Mouse (Mus musculus) megakaryocyte, adult 5-6 weeks (primary cell): Measurements from ENCODE around the gene Coa3. TPM values are rescaled to one million over a fixed set of nuclear protein-coding genes. Genes with fewer than 3 reads are reported as not detected.

Source experiments
- ATAC-seq: 2 replicates; pipeline ENCODE4 v1.8.0; 2016; ENCODE audit warnings: mild to moderate bottlenecking, inconsistent platforms; ENCODE audit not compliant: poor library complexity, severe bottlenecking
- total RNA-seq, 2 experiments: library from RNA; stranded (forward) in 1 of 2; stranded (reverse) in 1 of 2; fragments of 153-499, 151-499 nt in 1 of 2; fragments of 221-1000, 200-1000 nt in 1 of 2; gene quantifications; 2 replicates each; pipeline versions ENCODE4 v1.2.3 to v1.2.4; 2015 to 2017

Gene Coa3
- total RNA-seq, 2 experiments from 2014 or later = 33.6 to 69.8 TPM

DNA sequence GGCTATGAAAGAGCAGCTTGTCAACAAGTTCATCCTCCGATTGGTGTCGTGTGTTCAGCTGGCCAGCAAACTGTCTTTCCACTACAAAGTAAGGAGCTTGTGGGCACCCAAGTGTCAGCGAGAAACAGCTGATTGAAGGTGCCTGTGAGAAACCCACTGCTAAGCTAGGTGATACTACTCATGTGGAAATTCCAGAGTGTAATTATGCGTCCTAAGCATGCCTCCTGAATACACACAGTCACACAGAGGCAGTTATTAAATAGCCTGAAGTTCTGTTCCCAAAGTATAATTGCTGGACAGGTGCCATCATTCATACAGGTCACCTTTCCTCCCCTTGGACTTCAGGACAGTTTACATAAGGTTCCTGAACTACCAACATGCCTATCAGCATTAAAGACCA lies 4.9 kb upstream of the Coa3 start:
- ATAC-seq = no peak

DNA sequence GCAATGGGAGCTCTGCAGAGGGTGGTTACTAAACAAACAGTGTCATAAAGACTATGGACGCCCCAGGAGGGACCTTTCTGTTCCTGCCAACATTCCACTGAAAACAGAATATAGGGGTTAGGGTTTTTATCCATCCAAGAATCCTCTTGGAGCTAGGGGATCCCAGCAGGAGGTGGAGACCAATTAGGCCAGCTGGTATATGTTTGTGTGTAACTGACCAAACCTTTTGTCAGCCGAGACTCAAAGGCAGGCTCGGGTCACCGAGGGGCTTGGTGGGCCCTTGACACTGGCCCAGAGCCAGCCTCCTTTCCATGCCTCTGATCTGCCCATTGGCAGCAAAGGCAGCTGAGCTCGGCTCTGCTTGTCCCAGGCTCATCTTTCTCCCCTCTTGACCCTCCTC lies 4.0 kb upstream of the Coa3 start:
- no peak for ATAC-seq

DNA sequence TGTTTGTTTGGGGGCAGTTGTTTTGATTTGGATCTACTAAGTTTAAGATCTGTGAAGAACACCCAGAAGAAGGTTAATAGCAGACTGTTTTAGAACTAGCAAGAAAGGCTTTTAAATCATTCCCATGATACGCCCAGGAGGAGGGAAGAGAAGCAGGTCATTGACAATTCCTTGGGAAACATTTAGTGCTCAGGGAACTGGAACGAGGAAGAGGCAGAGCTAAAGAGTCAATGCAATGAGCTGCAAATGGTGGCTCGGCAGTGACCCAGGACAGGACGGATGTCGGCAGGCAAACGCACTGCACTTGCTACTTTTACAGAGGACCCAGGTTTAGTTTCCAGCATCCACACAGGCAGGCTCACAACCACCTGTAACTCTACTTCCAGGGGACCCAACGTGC lies 1.9 kb upstream of the Coa3 start:
- no peak for ATAC-seq

DNA sequence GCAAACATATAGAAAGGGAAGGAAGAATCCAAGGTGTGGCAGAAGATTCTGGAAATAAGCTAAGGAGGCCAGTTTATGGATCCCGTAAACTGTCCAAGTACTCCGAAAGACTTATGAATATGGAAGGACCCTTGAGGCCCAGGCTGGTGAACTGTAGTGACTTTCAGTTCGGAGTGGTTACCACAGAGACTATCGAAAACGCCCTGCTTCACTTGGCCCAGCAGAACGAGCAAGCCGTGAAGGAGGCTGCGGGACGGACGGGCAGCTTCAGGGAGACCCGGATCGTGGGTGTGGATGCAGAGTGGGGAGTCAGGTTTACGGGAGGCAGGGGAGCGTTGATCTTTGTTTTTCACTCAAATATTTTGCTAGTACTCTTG lies 267 bp upstream of the Coa3 start:
- ATAC-seq = no peak

DNA sequence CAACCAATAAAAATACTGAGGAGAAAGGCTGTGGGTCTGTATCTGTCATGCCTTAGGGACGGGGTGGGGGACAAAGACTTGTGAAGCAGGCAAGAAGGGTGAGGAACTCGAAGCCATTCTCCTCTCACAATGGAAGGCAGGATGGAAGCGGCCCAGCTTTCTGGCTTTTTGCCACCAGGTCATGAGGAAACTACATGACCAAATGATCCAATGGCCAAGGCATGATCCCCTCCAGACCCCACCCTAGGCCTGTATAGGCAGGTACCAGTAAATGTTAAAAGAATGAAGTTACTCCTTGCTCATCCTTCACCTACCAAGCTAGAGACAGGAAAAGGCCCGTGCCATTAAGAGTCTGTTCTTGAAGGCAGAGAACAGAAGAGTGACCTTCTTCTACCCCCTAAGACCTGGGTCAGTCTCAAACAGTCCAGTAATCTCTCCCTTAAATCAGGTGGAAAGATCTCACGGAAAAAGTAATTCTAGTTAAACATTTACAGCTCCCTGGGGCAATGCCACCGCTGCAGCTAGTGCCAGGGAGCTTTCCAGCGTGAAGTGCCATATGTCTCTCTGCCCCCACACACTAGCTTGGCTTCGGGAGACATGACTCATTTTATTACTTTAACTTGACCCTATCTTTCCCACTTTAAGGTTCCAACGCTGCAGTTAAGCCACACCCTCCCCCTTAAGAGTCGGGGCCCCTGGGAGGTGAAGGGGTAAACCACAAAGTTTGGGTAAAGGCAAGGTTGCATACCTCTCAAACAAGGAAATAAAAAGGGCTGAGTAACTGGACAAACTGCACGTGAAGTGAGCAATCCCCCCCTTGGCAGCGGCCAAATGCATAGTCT lies 1.3 kb downstream of the Coa3 start:
- ATAC-seq = no peak

DNA sequence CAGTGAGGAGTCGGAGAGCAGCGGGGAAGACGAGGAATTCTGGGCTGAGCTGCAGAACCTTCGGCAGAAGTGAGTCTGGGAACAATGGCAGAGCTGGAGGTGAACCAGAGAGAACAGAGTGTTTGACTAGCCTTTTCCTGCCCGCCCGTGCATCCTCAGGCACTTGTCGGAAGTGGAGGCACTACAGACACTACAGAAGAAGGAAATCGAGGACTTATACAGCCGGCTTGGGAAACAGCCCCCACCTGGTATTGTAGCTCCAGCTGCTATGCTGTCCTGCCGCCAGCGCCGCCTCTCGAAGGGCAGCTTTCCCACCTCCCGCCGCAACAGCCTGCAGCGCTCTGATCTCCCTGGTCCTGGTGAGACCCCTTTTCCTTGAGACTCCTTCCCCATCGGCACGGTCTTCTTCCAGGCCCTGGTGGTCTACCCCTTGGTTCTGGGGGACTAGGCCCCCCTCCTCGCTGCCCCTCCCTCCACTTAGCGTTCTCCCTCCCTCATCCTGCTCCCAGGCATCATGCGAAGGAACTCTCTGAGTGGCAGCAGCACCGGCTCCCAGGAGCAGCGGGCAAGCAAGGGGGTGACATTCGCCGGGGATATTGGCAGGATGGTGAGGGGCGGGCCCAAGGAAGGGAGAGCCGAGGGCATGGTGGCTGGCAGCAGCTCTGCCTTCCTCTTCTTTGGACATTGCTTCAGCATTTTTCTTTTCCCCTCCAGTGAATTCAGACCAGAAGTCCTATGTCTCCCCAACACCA lies 2.4 kb downstream of the Coa3 start:
- ATAC-seq = no peak

DNA sequence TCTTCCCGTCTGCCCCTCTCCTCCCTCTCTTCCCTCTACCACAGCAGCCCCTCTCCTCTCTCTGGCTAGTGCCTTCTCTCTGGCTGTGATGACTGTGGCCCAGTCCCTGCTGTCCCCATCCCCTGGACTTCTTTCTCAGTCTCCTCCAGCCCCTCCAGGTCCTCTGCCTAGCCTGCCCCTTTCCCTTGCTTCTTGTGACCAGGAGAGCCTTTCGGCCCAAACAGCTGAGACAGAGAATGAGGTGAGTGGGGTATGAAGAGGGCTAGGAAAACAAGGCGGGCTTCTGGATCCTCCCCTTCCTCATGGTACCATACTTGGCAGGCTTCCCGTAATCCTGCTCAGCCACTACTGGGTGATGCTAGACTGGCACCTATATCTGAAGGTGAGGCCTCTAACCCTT lies 3.6 kb downstream of the Coa3 start:
- no peak for ATAC-seq

DNA sequence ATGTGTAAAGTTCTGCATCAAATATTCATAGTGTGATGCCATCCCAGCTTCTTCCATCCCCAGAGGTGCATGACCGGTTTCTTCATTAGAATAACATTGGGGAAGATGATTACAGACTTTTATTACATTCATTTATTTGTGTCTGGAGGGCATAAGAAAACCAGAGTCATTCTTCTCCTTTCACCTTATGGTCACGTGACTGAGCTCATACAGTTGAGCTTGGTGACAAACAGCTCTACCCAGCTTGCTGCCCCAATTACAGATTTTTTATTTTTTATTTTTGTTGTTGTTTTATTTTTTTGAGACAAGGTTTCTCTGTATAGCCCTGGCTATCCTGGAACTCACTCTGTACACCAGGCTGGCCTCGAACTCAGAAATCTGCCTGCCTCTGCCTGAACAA lies 6.5 kb downstream of the Coa3 start:
- no peak for ATAC-seq

DNA sequence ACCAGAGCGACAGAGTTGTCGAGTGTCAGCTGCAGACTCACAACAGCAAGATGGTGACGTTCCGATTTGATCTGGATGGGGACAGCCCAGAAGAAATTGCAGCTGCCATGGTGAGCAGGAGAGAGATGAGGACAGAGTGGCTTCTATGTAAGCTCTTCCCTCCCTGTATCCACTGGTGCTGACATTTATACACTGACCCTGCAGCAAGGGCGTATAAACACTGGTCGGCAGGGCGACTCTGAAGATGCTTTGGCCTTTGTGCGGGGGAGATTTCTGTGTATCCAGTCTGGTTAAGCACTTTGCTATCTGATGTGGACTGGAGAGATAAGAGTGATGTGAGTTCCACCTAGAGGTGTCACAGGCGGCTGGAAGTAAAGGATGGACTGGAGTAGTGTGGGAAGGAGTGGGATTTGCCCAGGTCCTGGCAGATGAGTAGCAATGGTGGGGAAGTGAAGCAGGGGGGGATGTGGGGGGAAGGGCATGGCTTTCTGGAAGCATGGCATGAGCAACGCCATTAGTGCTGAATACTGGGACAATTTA lies 9.3 kb downstream of the Coa3 start:
- no peak for ATAC-seq

DNA sequence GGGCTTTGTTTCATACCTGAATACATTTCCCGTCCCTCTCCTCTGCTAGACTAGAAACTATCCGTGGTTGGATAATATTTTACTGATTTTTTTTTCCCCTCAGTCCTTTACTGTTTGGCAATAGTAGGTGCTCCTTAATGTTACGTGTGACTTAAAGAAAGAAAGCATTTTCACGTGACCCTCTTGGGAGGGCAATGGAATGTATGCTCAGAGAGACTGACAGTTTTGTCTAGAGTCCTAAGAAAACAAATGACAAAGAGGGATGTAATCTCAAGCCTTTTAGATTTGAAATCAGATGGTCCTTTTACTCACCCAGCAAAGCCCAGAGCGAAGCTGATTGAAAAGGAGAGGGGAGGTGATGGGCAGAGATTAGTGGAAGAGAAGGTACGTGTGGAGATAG lies 13.0 kb downstream of the Coa3 start:
- ATAC-seq = no peak

DNA sequence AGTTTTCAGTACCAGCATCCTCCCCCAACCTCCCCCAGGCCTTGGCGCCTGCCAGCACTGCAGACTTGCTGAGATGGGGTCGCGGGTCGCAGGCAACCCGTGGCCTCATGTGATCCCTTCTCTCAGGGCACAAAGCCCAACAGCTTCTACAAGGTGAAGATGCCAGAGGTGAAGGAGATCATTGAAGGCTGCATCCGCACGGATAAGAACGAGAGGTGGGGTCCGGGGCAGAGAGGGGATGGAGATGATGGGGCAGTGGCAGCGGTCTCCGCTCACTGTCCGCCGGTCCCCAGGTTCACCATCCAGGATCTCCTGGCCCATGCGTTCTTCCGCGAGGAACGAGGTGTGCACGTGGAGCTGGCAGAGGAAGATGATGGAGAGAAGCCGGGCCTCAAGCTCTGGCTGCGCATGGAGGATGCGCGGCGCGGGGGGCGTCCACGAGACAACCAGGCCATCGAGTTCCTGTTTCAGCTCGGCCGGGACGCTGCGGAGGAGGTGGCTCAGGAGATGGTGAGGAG lies 13.9 kb downstream of the Coa3 start:
- ATAC-seq = no peak

DNA sequence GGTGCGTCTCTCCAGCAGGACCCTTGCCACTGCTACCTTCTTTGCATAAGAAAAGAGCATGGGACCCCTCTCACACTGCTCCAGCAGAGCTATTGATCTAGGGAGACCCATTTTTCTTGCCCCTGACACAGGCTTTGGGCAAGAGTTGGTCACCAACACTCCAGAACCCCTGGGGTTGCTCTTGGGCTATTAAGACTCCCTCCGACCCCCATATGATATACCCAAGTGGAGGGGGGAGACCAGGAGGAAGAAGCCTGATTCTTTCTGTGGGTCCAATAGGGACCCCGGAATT lies 15.0 kb downstream of the Coa3 start:
- no peak for ATAC-seq

DNA sequence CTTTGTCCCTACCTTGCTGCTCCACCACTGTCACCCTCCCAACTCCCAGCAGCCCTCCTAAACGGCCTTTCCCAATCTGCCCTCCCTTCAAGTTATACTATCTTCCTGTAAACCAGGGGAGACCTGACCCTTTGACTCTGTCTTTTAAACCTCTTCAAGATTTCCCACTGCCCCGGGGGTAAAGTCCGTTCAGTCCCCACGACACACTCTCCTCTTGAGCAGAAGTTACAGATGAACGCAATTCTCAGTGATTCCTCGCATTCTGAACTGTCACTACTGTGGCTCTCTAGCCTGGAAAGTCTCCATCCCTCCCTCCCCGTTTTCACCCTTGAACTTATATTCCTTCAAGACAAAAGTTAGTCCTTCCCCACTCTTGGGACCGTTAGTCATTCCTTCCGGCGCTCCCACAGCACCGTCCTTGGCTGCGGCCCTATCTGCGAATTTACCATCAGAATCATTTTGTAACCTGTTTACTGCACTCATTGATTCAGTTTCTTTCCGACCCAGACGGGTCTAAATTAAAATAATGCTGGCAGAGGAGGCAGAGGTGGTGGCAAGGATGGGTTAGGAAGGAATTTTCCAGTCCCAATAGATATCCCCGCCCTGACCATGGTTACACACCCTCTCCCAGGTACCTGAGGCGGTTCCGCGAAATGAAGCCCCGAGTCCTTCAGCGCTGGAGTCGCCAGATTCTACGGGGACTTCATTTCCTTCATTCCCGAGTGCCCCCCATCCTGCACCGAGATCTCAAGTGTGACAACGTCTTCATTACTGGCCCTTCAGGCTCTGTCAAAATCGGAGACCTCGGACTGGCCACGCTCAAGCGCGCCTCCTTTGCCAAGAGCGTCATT lies 15.6 kb downstream of the Coa3 start:
- ATAC-seq = no peak

DNA sequence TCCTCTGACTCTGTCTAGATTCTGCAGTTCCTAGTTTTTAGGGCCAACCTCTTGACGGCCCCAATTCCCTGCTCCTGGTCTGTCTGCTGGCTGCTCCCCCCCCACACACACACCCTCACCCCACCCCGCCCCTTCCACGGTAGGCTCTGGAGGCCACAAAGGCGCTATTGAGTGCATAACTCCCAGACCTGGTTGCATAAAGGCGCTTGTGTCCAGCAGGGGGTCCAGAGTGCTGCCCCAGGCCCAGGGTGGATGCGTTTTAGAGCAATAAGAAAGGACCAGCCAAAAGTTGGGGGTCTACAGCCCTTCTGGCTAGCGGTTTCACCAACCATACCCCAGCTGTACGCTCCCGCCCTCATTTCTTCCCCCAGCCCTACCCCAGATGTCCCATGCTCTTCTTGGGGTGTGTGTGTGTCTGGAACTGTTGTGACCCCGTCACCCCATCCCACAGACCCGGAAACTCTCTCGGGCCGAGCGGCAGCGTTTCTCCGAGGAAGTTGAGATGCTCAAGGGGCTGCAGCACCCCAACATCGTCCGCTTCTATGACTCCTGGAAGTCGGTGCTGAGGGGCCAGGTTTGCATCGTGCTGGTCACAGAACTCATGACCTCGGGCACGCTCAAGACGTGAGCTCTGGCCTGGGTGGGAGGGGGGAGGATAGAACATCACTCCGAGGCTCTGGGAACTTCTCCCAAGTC lies 16.5 kb downstream of the Coa3 start:
- ATAC-seq = no peak

DNA sequence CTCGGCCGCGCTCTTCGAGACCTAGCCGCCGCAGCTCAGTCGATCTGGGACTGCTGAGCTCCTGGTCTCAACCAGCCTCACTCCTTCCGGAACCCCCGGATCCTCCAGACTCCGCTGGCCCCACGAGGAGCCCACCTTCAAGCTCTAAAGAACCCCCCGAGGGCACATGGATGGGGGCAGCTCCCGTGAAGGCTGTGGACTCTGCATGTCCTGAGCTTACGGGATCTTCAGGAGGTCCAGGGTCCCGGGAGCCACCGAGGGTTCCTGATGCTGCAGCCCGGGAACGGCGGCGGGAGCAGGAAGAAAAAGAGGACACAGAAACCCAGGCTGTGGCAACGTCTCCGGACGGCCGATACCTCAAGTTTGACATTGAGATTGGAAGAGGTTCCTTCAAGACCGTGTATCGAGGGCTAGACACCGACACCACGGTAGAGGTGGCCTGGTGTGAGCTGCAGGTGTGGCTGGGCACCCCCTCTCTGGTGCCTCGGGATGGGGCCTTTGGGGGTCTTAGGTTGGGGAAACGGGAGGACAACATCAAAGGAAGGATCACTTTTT lies 18.0 kb downstream of the Coa3 start:
- ATAC-seq = peak; percentile 11; the same call in 1 of the 2 replicates

DNA sequence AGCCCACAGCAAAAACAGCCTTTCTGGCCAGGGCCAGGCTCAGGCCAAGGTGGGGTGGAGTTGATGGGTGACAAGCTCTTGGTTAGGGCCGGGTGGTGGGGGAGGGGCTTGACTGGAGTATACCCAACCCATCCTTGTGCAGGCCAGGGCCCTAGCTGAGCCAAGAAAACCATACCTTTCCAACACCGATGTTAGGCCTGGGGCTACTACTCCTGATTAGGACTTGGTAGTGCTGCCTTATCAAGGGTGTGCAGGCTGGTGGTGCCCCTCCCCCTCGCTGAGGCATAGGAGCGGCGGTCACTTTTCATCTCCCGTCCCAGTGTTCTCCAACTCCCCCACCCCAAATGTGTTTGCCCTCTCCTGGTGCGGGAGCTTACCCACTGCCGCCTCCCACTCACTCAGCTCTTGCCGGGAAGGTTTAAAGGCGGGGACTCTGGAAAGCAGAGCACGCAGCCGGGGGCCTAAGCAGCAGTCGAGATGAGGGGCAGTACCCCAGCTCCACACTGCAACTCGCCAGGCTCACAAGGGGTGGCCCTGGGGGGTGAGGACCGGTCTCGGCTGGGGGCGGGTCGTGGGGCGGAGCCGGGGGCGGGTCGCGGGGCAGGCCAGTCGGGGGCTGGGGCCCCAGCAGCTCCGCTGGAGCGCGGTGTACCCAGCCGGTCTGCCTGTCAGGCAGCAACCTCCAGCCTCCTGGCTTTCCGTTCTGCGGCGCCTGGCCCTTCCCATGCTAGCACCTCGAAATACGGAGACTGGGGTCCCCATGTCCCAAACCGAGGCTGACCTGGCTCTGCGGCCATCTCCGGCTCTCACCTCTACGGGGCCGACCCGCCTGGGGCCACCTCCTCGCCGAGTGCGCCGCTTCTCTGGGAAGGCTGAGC lies 18.7 kb downstream of the Coa3 start, which contains the start of gene Wnk4:
Wnk4 (plus strand) TSS at position 620 of the 878 bp plus-strand sequence.
- peak; percentile 37 for ATAC-seq

DNA sequence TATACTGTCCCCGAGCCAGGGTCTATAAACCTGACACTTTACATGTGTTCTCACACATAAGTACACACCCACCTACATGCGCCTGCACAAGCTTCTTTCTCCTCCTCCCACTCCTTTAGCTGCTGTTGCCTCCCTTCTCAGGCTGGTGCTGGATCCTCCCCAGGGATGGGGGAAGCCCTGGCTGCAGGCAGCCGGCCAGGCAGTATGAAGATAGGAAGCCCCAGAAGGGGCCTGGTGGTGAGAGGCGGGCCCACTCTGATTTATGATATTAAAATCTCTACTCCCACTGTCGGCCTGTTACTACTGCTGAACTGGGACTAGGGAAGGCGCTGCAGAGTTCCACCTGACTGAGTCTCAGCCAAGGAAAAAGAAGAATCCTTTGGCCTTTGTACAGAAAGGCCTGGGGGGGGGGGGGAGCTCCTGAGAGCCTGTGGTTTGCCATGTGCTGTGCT lies 19.6 kb downstream of the Coa3 start:
- ATAC-seq = no peak

DNA sequence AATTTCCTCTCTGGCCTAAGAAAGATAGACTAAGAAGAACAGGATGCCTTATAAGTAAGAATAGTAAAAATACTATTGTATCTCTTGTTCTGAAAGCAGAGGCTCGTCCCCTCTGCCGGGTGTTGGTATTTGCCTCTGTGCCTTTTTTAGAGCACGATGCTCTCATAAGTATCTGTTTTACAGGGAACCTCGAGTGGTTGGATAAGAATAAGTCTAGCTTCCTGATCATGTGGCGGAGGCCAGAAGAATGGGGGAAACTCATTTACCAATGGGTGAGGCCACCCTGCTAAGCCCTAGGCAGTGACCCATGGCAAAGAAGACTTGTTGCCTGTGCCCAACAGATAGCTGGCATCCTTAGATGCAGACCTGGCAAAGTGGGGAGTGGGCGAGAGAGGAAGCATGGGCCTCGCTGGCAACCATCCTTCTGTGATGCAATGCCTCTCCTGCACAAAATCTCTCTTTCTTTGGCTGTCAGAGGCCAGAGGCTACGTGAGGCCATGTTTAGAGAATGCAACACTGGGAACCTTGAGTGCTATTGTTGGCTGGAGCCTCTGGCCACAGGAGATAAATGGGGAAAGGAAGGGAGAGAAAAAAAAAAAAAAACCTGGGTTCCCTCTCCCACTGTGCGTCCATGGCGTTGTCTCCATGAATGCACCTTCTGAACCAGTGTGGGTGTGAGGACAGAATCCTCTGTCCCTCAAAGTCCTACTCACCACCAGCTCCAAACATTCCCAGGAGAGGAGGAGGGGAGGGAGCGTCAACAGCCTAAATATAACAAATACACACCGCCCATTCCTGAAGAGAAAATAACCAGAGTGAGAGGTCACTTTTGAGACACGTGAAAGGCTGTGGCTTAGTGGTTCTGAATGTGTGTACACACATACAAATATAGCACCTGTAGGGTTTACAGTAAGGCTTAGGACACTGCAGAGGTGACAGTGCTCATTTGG lies 22.8 kb downstream of the Coa3 start:
- no peak for ATAC-seq
